Mouse (Mus musculus) frontal cortex, postnatal 10 days (tissue): ENCODE results near the gene Inpp5a.

Experiments
- DNase-seq, 2 experiments: peaks; one replicate each; pipeline ENCODE4 v3.0.0; 2022; ENCODE audit warnings: low spot score in 2 of 2, mixed read lengths in 1 of 2

Inpp5a gene

GRCm38 (mm10) chr7:139476700-139477099 is 87.8 kb downstream of the Inpp5a start:
- no peak for DNase-seq

- DNase-seq, result no peak
Observed at GRCm38 (mm10) chr7:139477748-139478147, 88.8 kb downstream of the Inpp5a start.

GRCm38 (mm10) chr7:139479077-139479476 is 90.2 kb downstream of the Inpp5a start:
- DNase-seq, result no peak

- no peak for DNase-seq
Observed at GRCm38 (mm10) chr7:139479626-139480025, 90.7 kb downstream of the Inpp5a start.

- DNase-seq, result peak in 1 of 2 experiments; percentile 57
Observed at GRCm38 (mm10) chr7:139484206-139484955, 95.5 kb downstream of the Inpp5a start.

- no peak for DNase-seq
Observed at GRCm38 (mm10) chr7:139489721-139490211, 100.9 kb downstream of the Inpp5a start.

GRCm38 (mm10) chr7:139492351-139492750 is 103.4 kb downstream of the Inpp5a start:
- no peak for DNase-seq

GRCm38 (mm10) chr7:139492946-139493345 is 104.0 kb downstream of the Inpp5a start:
- DNase-seq, result no peak

- no peak for DNase-seq
Observed at GRCm38 (mm10) chr7:139495791-139496190, 106.9 kb downstream of the Inpp5a start.

GRCm38 (mm10) chr7:139498038-139498625 is 109.2 kb downstream of the Inpp5a start:
- DNase-seq, result no peak

GRCm38 (mm10) chr7:139504064-139504463 is 115.2 kb downstream of the Inpp5a start:
- DNase-seq, result no peak

- DNase-seq, result no peak
Observed at GRCm38 (mm10) chr7:139506677-139507412, 117.9 kb downstream of the Inpp5a start.

GRCm38 (mm10) chr7:139508938-139509337 is 120.0 kb downstream of the Inpp5a start:
- DNase-seq, result no peak

GRCm38 (mm10) chr7:139515959-139516660 is 127.2 kb downstream of the Inpp5a start:
- DNase-seq, result no peak

GRCm38 (mm10) chr7:139516661-139517016 is 127.7 kb downstream of the Inpp5a start:
- DNase-seq, result no peak

- DNase-seq, result no peak
Observed at GRCm38 (mm10) chr7:139518352-139518751, 129.4 kb downstream of the Inpp5a start.

GRCm38 (mm10) chr7:139528309-139529076 is 139.6 kb downstream of the Inpp5a start:
- DNase-seq, result no peak

GRCm38 (mm10) chr7:139529208-139529607 is 140.3 kb downstream of the Inpp5a start:
- no peak for DNase-seq

- no peak for DNase-seq
Observed at GRCm38 (mm10) chr7:139530591-139531427, 141.9 kb downstream of the Inpp5a start.

- DNase-seq, result no peak
Observed at GRCm38 (mm10) chr7:139531428-139531801, 142.5 kb downstream of the Inpp5a start.
